14 mouse cellular contexts compared by ENCODE assay signal in the genomic region with DNA sequence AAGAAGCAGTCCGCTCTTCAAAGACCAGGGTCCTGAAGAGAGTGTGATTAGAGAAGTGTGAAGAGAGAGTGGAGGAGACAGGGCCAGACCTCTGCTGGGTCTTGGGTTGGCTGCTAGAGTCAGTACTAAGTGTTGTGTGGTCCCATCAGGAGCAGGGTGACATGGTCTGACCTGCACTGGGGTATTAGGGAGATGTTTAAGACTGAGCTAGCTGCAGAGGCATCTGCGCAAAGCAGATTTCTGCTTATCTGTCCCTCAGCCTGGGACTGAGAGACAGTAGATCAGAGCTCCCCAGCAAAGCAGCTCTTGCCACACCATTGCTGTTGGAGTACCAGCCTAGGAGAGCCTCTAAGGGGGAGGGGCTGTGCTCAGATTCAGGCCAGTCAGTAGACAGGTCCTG. TPM values are rescaled to one million over a fixed set of nuclear protein-coding genes. Genes with fewer than 3 reads are reported as not detected.
A peak's percentile ranks its signal among the peaks of the same experiment; 100 is the strongest.
DNase-seq lines count a peak whose midpoint lies in the region; ATAC-seq and TF ChIP-seq lines count a peak whose summit lies in the region.
"Had no signal": no experiment of that assay in that cellular context is flagged by ENCODE, and none has a peak within 500 bp of the region (broad histone marks: within the 10 kb centered on the region; RNA-seq: fewer than 3 reads in every experiment).

No protein-coding gene starts in this region.

- peaks cover 36% of the 10 kb centered on the region for H3K4me1 ChIP-seq in heart, adult 2 months (ENCODE audit: control insufficient read depth, insufficient read depth, low read length)
- H3K4me1 ChIP-seq in lung, embryonic 16.5 days (replicated peaks; ENCODE audit: control insufficient read depth, insufficient read depth, low read length) = peaks cover 35% of the 10 kb centered on the region
- H3K4me1 ChIP-seq in liver, embryonic 14.5 days (replicated peaks; ENCODE audit: control insufficient read depth in 2 of 2, insufficient read depth in 2 of 2, low read length in 1 of 2) = peaks cover 41 to 46% of the 10 kb centered on the region in 2 experiments
- peaks cover 39% of the 10 kb centered on the region for H3K4me1 ChIP-seq in stomach, embryonic 15.5 days

- no peak for TF ChIP-seq POLR2A in heart, adult 2 months (IDR thresholded peaks at IDR 0.05; ENCODE audit: insufficient read depth, low read depth, low read length)

- no peak overlapping the region for H3K4me3 ChIP-seq in heart, adult 2 months
- H3K4me3 ChIP-seq in lung, embryonic 16.5 days (ENCODE audit: low read length) = no peak overlapping the region
- no peak overlapping the region for H3K4me3 ChIP-seq in liver, embryonic 14.5 days (ENCODE audit: insufficient read depth in 1 of 2, low read depth in 2 of 2, low read length in 2 of 2)
- H3K4me3 ChIP-seq in stomach, embryonic 15.5 days (replicated peaks) = no peak overlapping the region
- H3K4me3 ChIP-seq: embryonic facial prominence, embryonic 12.5 days had no signal

- H3K9me3 ChIP-seq in lung, embryonic 16.5 days (ENCODE audit: control insufficient read depth, low read length) = no peaks in the 10 kb centered on the region
- no peaks in the 10 kb centered on the region for H3K9me3 ChIP-seq in liver, embryonic 14.5 days (ENCODE audit: control insufficient read depth, low read length)
- H3K9me3 ChIP-seq in stomach, embryonic 15.5 days = no peaks in the 10 kb centered on the region
- H3K9me3 ChIP-seq: embryonic facial prominence, embryonic 12.5 days had no signal

- peaks cover 6% of the 10 kb centered on the region; the same call in 1 of the 2 replicates for H3K79me2 ChIP-seq in heart, adult 2 months (replicated peaks; ENCODE audit: control insufficient read depth, insufficient read depth, low read length)

- 0 out of 2 replicates have a peak, but pooled peaks have one; percentile 16 for ATAC-seq in lung, embryonic 16.5 days (ENCODE audit: low read depth)
- ATAC-seq in liver, embryonic 14.5 days (ENCODE audit: insufficient read depth) = peak; percentile 92
- ATAC-seq in stomach, embryonic 15.5 days (ENCODE audit: insufficient read depth, low FRiP score, low read depth) = peak; percentile 74; the same call in 1 of the 2 replicates
- ATAC-seq: midbrain, embryonic 16.5 days had no signal

- TF ChIP-seq CTCF in heart, adult 2 months (IDR thresholded peaks at IDR 0.05) = no peak
- no peak for TF ChIP-seq CTCF in liver, embryonic 14.5 days (IDR thresholded peaks at IDR 0.05; ENCODE audit: low read depth)

- no peak for DNase-seq in heart, adult 2 months
- no peak for DNase-seq in heart, postnatal 25 days (ENCODE audit: low spot score)
- no peak for DNase-seq in lung, postnatal 14 days
- DNase-seq in liver, embryonic 14.5 days (ENCODE audit: low read depth in 3 of 3, low spot score in 3 of 3) = peak; percentile 76 to 81 (median 80)
- DNase-seq in retina, embryonic 14.5 days (ENCODE audit: low spot score) = no peak
- DNase-seq in kidney, adult 11 months = no peak
- DNase-seq: cerebellum, adult 11 months; kidney, postnatal 14 days; left cerebral cortex, postnatal 4 days had no signal

- no peak overlapping the region for H3K9ac ChIP-seq in heart, adult 2 months (ENCODE audit: low read depth, low read length)
- H3K9ac ChIP-seq in lung, embryonic 16.5 days (ENCODE audit: low read length) = no peak overlapping the region
- H3K9ac ChIP-seq in liver, embryonic 14.5 days (replicated peaks) = no peak overlapping the region; the same call in 1 of the 2 replicates
- H3K9ac ChIP-seq in stomach, embryonic 15.5 days = no peak overlapping the region
- H3K9ac ChIP-seq: embryonic facial prominence, embryonic 12.5 days; hindbrain, embryonic 14.5 days had no signal

- intact Hi-C loops in heart, adult 2 months (cut with DNase I) = no loop called here
- intact Hi-C loops in heart, postnatal 25 days (cut with DNase I) = no loop called here

- peak overlapping the region; percentile 40 for H3K27ac ChIP-seq in heart, adult 2 months
- H3K27ac ChIP-seq in lung, embryonic 16.5 days (ENCODE audit: low read length) = peak overlapping the region; percentile 73; the same call in 1 of the 2 replicates
- H3K27ac ChIP-seq in liver, embryonic 14.5 days = peak overlapping the region; percentile 10
- H3K27ac ChIP-seq in stomach, embryonic 15.5 days = no peak overlapping the region; the same call in 1 of the 2 replicates
- H3K27ac ChIP-seq: hindbrain, embryonic 14.5 days had no signal

- peaks cover 5% of the 10 kb centered on the region; the same call in 1 of the 2 replicates for H3K36me3 ChIP-seq in heart, adult 2 months (ENCODE audit: control insufficient read depth, insufficient read depth, low read length)
- no peaks in the 10 kb centered on the region for H3K36me3 ChIP-seq in lung, embryonic 16.5 days (ENCODE audit: control insufficient read depth, insufficient read depth, low read length)
- no peaks in the 10 kb centered on the region; the same call in 1 of the 2 replicates for H3K36me3 ChIP-seq in liver, embryonic 14.5 days (replicated peaks; ENCODE audit: control insufficient read depth, insufficient read depth, low read depth)
- no peaks in the 10 kb centered on the region for H3K36me3 ChIP-seq in stomach, embryonic 15.5 days

- no peak for TF ChIP-seq EP300 in heart, adult 2 months (IDR thresholded peaks at IDR 0.05; ENCODE audit: insufficient read depth, low read depth, low read length)
- peak; percentile 92 for TF ChIP-seq EP300 in liver, embryonic 14.5 days (IDR thresholded peaks at IDR 0.05; ENCODE audit: low read depth)

- H3K27me3 ChIP-seq in heart, adult 2 months (ENCODE audit: control insufficient read depth, insufficient read depth, low read length) = no peaks in the 10 kb centered on the region
- no peaks in the 10 kb centered on the region for H3K27me3 ChIP-seq in lung, embryonic 16.5 days (ENCODE audit: control insufficient read depth, insufficient read depth, low read depth, low read length)
- H3K27me3 ChIP-seq in liver, embryonic 14.5 days (ENCODE audit: control insufficient read depth, insufficient read depth, low read length) = no peaks in the 10 kb centered on the region
- no peaks in the 10 kb centered on the region for H3K27me3 ChIP-seq in stomach, embryonic 15.5 days (replicated peaks)
- H3K27me3 ChIP-seq: embryonic facial prominence, embryonic 12.5 days had no signal

- no peak overlapping the region for H3K4me2 ChIP-seq in lung, embryonic 16.5 days (ENCODE audit: low read depth, low read length)
- H3K4me2 ChIP-seq in liver, embryonic 14.5 days (ENCODE audit: low read depth) = peak overlapping the region; percentile 39
- H3K4me2 ChIP-seq in stomach, embryonic 15.5 days = no peak overlapping the region
- H3K4me2 ChIP-seq: embryonic facial prominence, embryonic 12.5 days; hindbrain, embryonic 14.5 days had no signal

- 81% methylated on average over 2 of the region's 2 CpGs for WGBS in heart, adult 2 months
- 63% methylated on average over 2 of the region's 2 CpGs for WGBS in lung, embryonic 16.5 days
- WGBS in liver, embryonic 14.5 days (ENCODE audit: insufficient replicate concordance) = 10% methylated on average over 2 of the region's 2 CpGs
- 80% methylated on average over 2 of the region's 2 CpGs for WGBS in stomach, embryonic 15.5 days

RNA-seq across cellular contexts. Expression of a gene that starts 20.5 kb away (rescaled TPM):
- 10 to 100 TPM; 17.0 to 17.4 TPM for total RNA-seq in heart, adult 2 months (2021)
- 21.4 and 21.5 TPM in 2 replicates for polyA plus RNA-seq in heart, adult 2 months (2012; rRNA removed)
- total RNA-seq in heart, postnatal 25 days (2021) = 10 to 100 TPM; 16.3 to 20.0 TPM
- 8.8 and 9.5 TPM in 2 replicates for polyA plus RNA-seq in lung, embryonic 16.5 days (2015; fragmentation: Nextera tagmentation; extraction: Ambion mirVana)
- 6.7 and 7.6 TPM in 2 replicates for polyA plus RNA-seq in liver, embryonic 14.5 days (2012; rRNA removed)
- polyA plus RNA-seq in liver, embryonic 14.5 days (2014; fragmentation: Nextera tagmentation; extraction: Ambion mirVana) = 2.1 and 2.3 TPM in 2 replicates
- 8.8 and 9.3 TPM in 2 replicates for polyA plus RNA-seq in stomach, embryonic 15.5 days (2015; fragmentation: Nextera tagmentation; extraction: Ambion mirVana)

RNA-seq across cellular contexts. Expression of a gene that starts 36.8 kb away (rescaled TPM):
- 10 to 100 TPM; 73.6 to 96.1 TPM for total RNA-seq in heart, adult 2 months (2021)
- 61.8 and 65.1 TPM in 2 replicates for polyA plus RNA-seq in heart, adult 2 months (2012; rRNA removed)
- total RNA-seq in heart, postnatal 25 days (2021) = 10 to 100 TPM; 81.2 to 82.7 TPM
- polyA plus RNA-seq in lung, embryonic 16.5 days (2015; fragmentation: Nextera tagmentation; extraction: Ambion mirVana) = 11.3 and 11.8 TPM in 2 replicates
- 6.4 and 7.0 TPM in 2 replicates for polyA plus RNA-seq in liver, embryonic 14.5 days (2012; rRNA removed)
- polyA plus RNA-seq in liver, embryonic 14.5 days (2014; fragmentation: Nextera tagmentation; extraction: Ambion mirVana) = 7.3 and 9.1 TPM in 2 replicates
- polyA plus RNA-seq in stomach, embryonic 15.5 days (2015; fragmentation: Nextera tagmentation; extraction: Ambion mirVana) = 18.6 and 24.2 TPM in 2 replicates

Comparison
In these comparisons a context has a peak if more than half of its experiments do, and no peak if none do; other contexts are left out.
1. DNase-seq: peak in liver, embryonic 14.5 days (3 of 3); none in heart, adult 2 months (0 of 2), heart, postnatal 25 days (single experiment), lung, postnatal 14 days (single experiment), retina, embryonic 14.5 days (single experiment) and kidney, adult 11 months (single experiment).
2. ATAC-seq: peak in every context shown above with its lines; median percentile 92 in liver, embryonic 14.5 days; 74 in stomach, embryonic 15.5 days; 16 in lung, embryonic 16.5 days.